Mouse (Mus musculus): ENCODE results near the gene Alox5.

DNA sequence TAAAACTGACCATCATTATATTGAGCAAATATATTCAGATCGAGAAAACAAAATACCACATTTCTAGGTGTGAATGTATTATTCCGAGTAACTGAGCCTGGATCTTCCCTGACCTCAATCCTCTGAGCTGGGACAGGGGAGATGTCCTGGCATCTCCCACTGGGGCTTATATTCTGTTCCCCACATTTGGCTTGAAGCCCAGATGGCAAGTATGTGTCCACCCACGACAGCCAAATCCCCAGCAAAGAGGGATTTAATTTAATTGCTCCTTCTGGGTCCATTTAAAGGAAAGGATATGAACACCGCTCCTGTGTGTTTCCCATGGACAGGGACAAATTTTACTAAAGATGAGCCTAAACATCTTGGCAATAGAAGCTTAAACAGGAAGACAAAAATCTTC, 27.8 kb upstream of the Alox5 start, which contains the start of gene Olfr211:
- TF ChIP-seq CTCF (IDR thresholded peaks at IDR 0.05; ENCODE audit: low read depth, low read length) (no peak), POLR2A (IDR thresholded peaks at IDR 0.05; ENCODE audit: borderline replicate concordance, low read depth, low read length) (no peak)
